ENCODE assay signal across 8 mouse cellular contexts in the genomic region with DNA sequence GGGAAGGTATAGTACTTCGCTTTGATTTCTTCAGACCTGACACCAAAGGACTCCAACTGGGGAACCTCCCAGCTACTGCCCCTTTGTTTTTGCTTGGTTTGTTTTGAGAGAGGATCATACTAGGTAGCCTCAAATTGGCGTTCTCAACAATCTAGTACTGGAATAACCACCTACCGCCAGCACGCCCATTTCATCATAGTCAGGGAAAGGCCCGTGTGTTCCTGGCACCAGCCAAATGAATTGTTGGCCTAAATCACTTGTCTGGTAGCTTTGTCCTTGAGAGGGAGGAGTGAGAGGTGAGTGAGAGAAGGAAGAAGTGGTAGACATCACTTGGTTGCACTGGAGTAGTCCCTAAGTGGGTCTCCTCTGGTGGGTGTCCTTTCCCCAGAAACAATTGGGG. TPM values are rescaled to one million over a fixed set of nuclear protein-coding genes. Genes with fewer than 3 reads are reported as not detected.
DNase-seq lines count a peak whose midpoint lies in the region; ATAC-seq and TF ChIP-seq lines count a peak whose summit lies in the region.

No protein-coding gene starts in this region.

- no peak overlapping the region; the same call in 1 of the 2 replicates for H3K27ac ChIP-seq in testis, adult 2 months (ENCODE audit: control insufficient read depth, insufficient read depth, low read depth, low read length)
- H3K27ac ChIP-seq in liver, embryonic 11.5 days (ENCODE audit: low read depth, low read length): no peak overlapping the region
- H3K27ac ChIP-seq in stomach, postnatal 0 days (replicated peaks): no peak overlapping the region

- H3K9ac ChIP-seq in liver, embryonic 11.5 days (ENCODE audit: low read depth, low read length): no peak overlapping the region
- no peak overlapping the region for H3K9ac ChIP-seq in stomach, postnatal 0 days (ENCODE audit: low read length)

- H3K4me2 ChIP-seq in liver, embryonic 11.5 days: peak overlapping the region; percentile 72
- peak overlapping the region; percentile 53 for H3K4me2 ChIP-seq in stomach, postnatal 0 days (replicated peaks; ENCODE audit: low read depth)

- TF ChIP-seq CTCF in testis, adult 2 months (IDR thresholded peaks at IDR 0.05; ENCODE audit: control insufficient read depth, insufficient read depth, insufficient replicate concordance, low read depth, low read length): no peak
- no peak for TF ChIP-seq CTCF in stomach, postnatal 0 days (IDR thresholded peaks at IDR 0.05; ENCODE audit: low read depth)

- DNase-seq in adrenal gland, adult (ENCODE audit: inconsistent age in 2 of 2, low spot score in 1 of 2): peak; percentile 10 to 39
- DNase-seq in adrenal gland, adult 8-10 months: no peak
- DNase-seq in testis, postnatal 10 days (ENCODE audit: low spot score): no peak
- DNase-seq in liver, embryonic 11.5 days (ENCODE audit: low spot score): no peak
- DNase-seq in stomach, postnatal 0 days (ENCODE audit: low spot score): no peak
- no peak for DNase-seq in embryo, embryonic 11 days
- no peak for DNase-seq in thymus, postnatal 14 days

- no peak for ATAC-seq in liver, embryonic 11.5 days (replicated peaks; ENCODE audit: low FRiP score)
- ATAC-seq in stomach, postnatal 0 days (ENCODE audit: low FRiP score, low TSS enrichment): no peak

- no peaks in the 10 kb centered on the region; the same call in 1 of the 2 replicates for H3K4me1 ChIP-seq in testis, adult 2 months (ENCODE audit: control insufficient read depth, insufficient read depth, low read length)
- no peaks in the 10 kb centered on the region; the same call in 1 of the 2 replicates for H3K4me1 ChIP-seq in liver, embryonic 11.5 days (replicated peaks; ENCODE audit: control insufficient read depth, insufficient read depth, low read length)
- no peaks in the 10 kb centered on the region for H3K4me1 ChIP-seq in stomach, postnatal 0 days (replicated peaks; ENCODE audit: control insufficient read depth, insufficient read depth)

- H3K4me3 ChIP-seq in testis, adult 2 months (ENCODE audit: control insufficient read depth, low read depth, low read length): peak overlapping the region; percentile 15; the same call in 1 of the 2 replicates
- peak overlapping the region; percentile 50 for H3K4me3 ChIP-seq in liver, embryonic 11.5 days (ENCODE audit: low read depth, low read length)
- H3K4me3 ChIP-seq in stomach, postnatal 0 days (ENCODE audit: low read depth, low read length): peak overlapping the region; percentile 52; the same call in 1 of the 2 replicates

- 19% methylated on average over 5 of the region's 5 CpGs for WGBS in liver, embryonic 11.5 days
- WGBS in stomach, postnatal 0 days: 25% methylated on average over 5 of the region's 5 CpGs

- TF ChIP-seq POLR2A in testis, adult 2 months (IDR thresholded peaks at IDR 0.05; ENCODE audit: control insufficient read depth, low read depth, low read length): no peak

- no peaks in the 10 kb centered on the region for H3K27me3 ChIP-seq in testis, adult 2 months (ENCODE audit: control insufficient read depth, insufficient read depth, low read length)
- H3K27me3 ChIP-seq in liver, embryonic 11.5 days (replicated peaks; ENCODE audit: control insufficient read depth, insufficient read depth, low read length): peaks cover 7% of the 10 kb centered on the region
- H3K27me3 ChIP-seq in stomach, postnatal 0 days (ENCODE audit: control insufficient read depth, insufficient read depth, low read length): no peaks in the 10 kb centered on the region

- no peaks in the 10 kb centered on the region for H3K9me3 ChIP-seq in liver, embryonic 11.5 days (ENCODE audit: control insufficient read depth, low read length)
- no peaks in the 10 kb centered on the region for H3K9me3 ChIP-seq in stomach, postnatal 0 days (ENCODE audit: control insufficient read depth, low read length)

- no peak for TF ChIP-seq EP300 in stomach, postnatal 0 days (optimal IDR thresholded peaks at IDR 0.05)

- no peaks in the 10 kb centered on the region for H3K36me3 ChIP-seq in testis, adult 2 months (ENCODE audit: control insufficient read depth, insufficient read depth, low read length)
- no peaks in the 10 kb centered on the region for H3K36me3 ChIP-seq in liver, embryonic 11.5 days (ENCODE audit: control insufficient read depth, insufficient read depth, low read length)
- H3K36me3 ChIP-seq in stomach, postnatal 0 days (ENCODE audit: control insufficient read depth, insufficient read depth, low read length): no peaks in the 10 kb centered on the region

RNA-seq across cellular contexts. Expression of gene Pls3, which starts 0.6 kb away (rescaled TPM):
- total RNA-seq in adrenal gland, adult 8-10 months (2022): 10 to 100 TPM; 57.8 to 80.9 (median 72.8) TPM
- polyA plus RNA-seq in testis, adult 2 months (2012; rRNA removed): 3.2 and 3.8 TPM in 2 replicates
- polyA plus RNA-seq in liver, embryonic 11.5 days (2014; fragmentation: Nextera tagmentation; extraction: Ambion mirVana): 52.0 and 55.1 TPM in 2 replicates
- polyA plus RNA-seq in stomach, postnatal 0 days (2015; fragmentation: Nextera tagmentation; extraction: Ambion mirVana): 91.2 and 99.5 TPM in 2 replicates

Comparison
In these comparisons a context has a peak if more than half of its experiments do, and no peak if none do; other contexts are left out.
1. DNase-seq: peak in adrenal gland, adult (2 of 2); none in adrenal gland, adult 8-10 months (single experiment), testis, postnatal 10 days (single experiment), liver, embryonic 11.5 days (single experiment), stomach, postnatal 0 days (single experiment), embryo, embryonic 11 days (single experiment) and thymus, postnatal 14 days (single experiment).
2. RNA of gene Pls3, which starts 0.6 kb away (polyA plus RNA-seq): 91.2 to 99.5 TPM in stomach, postnatal 0 days and 52.0 to 55.1 TPM in liver, embryonic 11.5 days; 3.2 to 3.8 TPM in testis, adult 2 months; every median in the first group is over 10 times any median in the second.
3. Peak in every context shown above with its lines, with median percentiles within 50 percentile points of each other: H3K4me3 ChIP-seq.